Mouse (Mus musculus) midbrain, embryonic 12.5 days (tissue): ENCODE data around the gene Klhl31. TPM values are rescaled to one million over a fixed set of nuclear protein-coding genes. Genes with fewer than 3 reads are reported as not detected.

Experiments
- ATAC-seq: fragments of 200-750 bp; cut with Nextera tagmentation; 2 replicates; pipeline ENCODE4 v1.8.0; 2017; ENCODE audit warnings: low read depth, moderate TSS enrichment, moderate library complexity; ENCODE audit not compliant: low FRiP score
- H3K27ac ChIP-seq: fragments of 300-500 bp; sonication (generic); replicated peaks from 2 replicates; pipeline ENCODE4 v1.5.1; 2016; ENCODE audit warnings: mild to moderate bottlenecking
- H3K27me3 ChIP-seq: fragments of 300-500 bp; sonication (generic); 2 replicates; pipeline ENCODE4 v1.6.1; 2016; ENCODE audit warnings: mild to moderate bottlenecking
- H3K36me3 ChIP-seq: fragments of 300-500 bp; sonication (generic); 2 replicates; pipeline ENCODE4 v1.6.1; 2016
- H3K4me1 ChIP-seq: fragments of 300-500 bp; sonication (generic); 2 replicates; pipeline ENCODE4 v1.6.1; 2016
- H3K4me2 ChIP-seq: fragments of 300-500 bp; sonication (generic); replicated peaks from 2 replicates; pipeline ENCODE4 v1.6.1; 2016; ENCODE audit warnings: mild to moderate bottlenecking, moderate library complexity
- H3K4me3 ChIP-seq: fragments of 300-500 bp; sonication (generic); 2 replicates; pipeline ENCODE4 v1.5.1; 2016; ENCODE audit warnings: mild to moderate bottlenecking
- H3K9ac ChIP-seq: fragments of 300-500 bp; sonication (generic); replicated peaks from 2 replicates; pipeline ENCODE4 v1.6.1; 2016; ENCODE audit warnings: mild to moderate bottlenecking, moderate library complexity
- H3K9me3 ChIP-seq: fragments of 300-500 bp; sonication (generic); 2 replicates; pipeline ENCODE4 v1.6.1; 2016; ENCODE audit warnings: mild to moderate bottlenecking
- WGBS: fragments of 180-500 bp; shearing (Covaris S2); methylation state at CpG from one replicate; pipeline ENCODE4 v1.1.7; 2016; 5-methylcytosine and 5-hydroxymethylcytosine counted together
- polyA plus RNA-seq: library from polyadenylated mRNA; unstranded; fragments of >200 nt; fragmentation: Nextera tagmentation; extraction: Ambion mirVana; gene quantifications from 2 replicates; pipeline ENCODE4 v1.2.1, GENCODE M21; 2016

Gene Klhl31
- polyA plus RNA-seq, 1 experiment from 2014 or later: 0.09 TPM

- Histone ChIP-seq H3K4me2 (no peak overlapping the region), H3K4me1 (no peaks in the 10 kb centered on the region), H3K27ac (no peak overlapping the region), H3K4me3 (no peak overlapping the region), H3K9ac (no peak overlapping the region), H3K36me3 (no peaks in the 10 kb centered on the region), H3K27me3 (no peaks in the 10 kb centered on the region), H3K9me3 (no peaks in the 10 kb centered on the region)
- ATAC-seq: no peak
- 79% methylated on average over 5 of the region's 5 CpGs for whole genome bisulfite sequencing
Observed at GRCm38 (mm10) chr9:77629708-77630107, 6.6 kb upstream of the Klhl31 start.

GRCm38 (mm10) chr9:77630764-77631163, 5.5 kb upstream of the Klhl31 start:
- no peaks in the 10 kb centered on the region for H3K4me1 ChIP-seq
- H3K4me3 ChIP-seq: no peak overlapping the region
- H3K9me3 ChIP-seq: no peaks in the 10 kb centered on the region
- no peak overlapping the region for H3K27ac ChIP-seq
- ATAC-seq: no peak
- H3K36me3 ChIP-seq: no peaks in the 10 kb centered on the region
- WGBS: 80% methylated on average over 7 of the region's 7 CpGs
- H3K27me3 ChIP-seq: no peaks in the 10 kb centered on the region
- no peak overlapping the region for H3K9ac ChIP-seq
- no peak overlapping the region for H3K4me2 ChIP-seq

GRCm38 (mm10) chr9:77632432-77632831, 3.9 kb upstream of the Klhl31 start:
- Histone ChIP-seq H3K4me2 (no peak overlapping the region), H3K27me3 (no peaks in the 10 kb centered on the region), H3K4me1 (no peaks in the 10 kb centered on the region), H3K9me3 (no peaks in the 10 kb centered on the region), H3K27ac (no peak overlapping the region), H3K4me3 (no peak overlapping the region), H3K36me3 (no peaks in the 10 kb centered on the region), H3K9ac (no peak overlapping the region)
- no peak for ATAC-seq
- WGBS: 90% methylated on average over 3 of the region's 3 CpGs

GRCm38 (mm10) chr9:77636003-77636402, 297 bp upstream of the Klhl31 start:
- Histone ChIP-seq H3K4me3 (no peak overlapping the region), H3K9me3 (no peaks in the 10 kb centered on the region), H3K9ac (no peak overlapping the region), H3K27ac (no peak overlapping the region), H3K27me3 (no peaks in the 10 kb centered on the region), H3K4me2 (no peak overlapping the region), H3K4me1 (no peaks in the 10 kb centered on the region), H3K36me3 (no peaks in the 10 kb centered on the region)
- ATAC-seq: no peak
- WGBS: 90% methylated on average over 5 of the region's 5 CpGs

DNA sequence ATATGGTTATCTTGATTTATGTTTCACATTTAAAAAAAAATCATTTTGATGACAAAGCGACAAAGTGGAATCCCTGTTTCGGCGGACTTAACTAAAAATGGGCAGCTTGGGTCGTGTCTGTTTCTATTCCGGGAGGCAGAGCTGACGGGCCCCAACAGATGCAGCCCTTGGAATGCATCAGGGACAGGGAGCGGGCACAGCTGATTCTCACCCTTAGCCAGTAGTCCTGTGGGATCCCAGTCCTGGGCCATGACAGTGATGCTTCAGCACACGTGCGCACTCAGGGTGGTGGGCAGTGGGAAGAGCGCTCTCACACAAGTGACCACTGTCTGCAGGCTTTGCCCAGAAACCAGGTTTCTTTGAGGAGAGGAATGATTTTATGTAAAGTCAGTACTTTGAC, 1.1 kb downstream of the Klhl31 start:
- Histone ChIP-seq H3K27me3 (no peaks in the 10 kb centered on the region), H3K4me1 (no peaks in the 10 kb centered on the region), H3K4me2 (no peak overlapping the region), H3K9me3 (no peaks in the 10 kb centered on the region), H3K4me3 (no peak overlapping the region), H3K36me3 (no peaks in the 10 kb centered on the region), H3K9ac (no peak overlapping the region), H3K27ac (no peak overlapping the region)
- 84% methylated on average over 10 of the region's 10 CpGs for WGBS
- no peak for ATAC-seq

DNA sequence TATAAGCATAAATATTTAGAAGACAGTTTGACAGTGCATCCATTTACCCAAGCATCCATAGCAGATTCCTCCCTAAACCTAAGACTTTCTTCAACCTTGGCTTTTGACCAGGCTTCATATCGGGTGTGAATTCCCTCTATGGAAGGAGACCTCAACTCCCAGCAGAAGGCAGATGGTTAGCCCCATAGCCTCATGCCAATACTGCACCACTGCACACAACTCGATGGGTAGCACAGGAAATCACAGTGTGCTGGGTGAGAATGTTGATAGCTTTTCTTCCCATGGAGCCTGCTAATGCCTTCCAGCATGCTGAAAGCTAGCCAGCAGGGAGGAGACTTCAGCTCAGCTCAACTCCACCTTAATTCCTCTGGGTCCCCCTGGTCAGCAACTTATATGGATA, 8.9 kb downstream of the Klhl31 start:
- Histone ChIP-seq H3K4me2 (no peak overlapping the region), H3K4me3 (no peak overlapping the region), H3K36me3 (no peaks in the 10 kb centered on the region), H3K4me1 (no peaks in the 10 kb centered on the region), H3K27me3 (no peaks in the 10 kb centered on the region), H3K9me3 (no peaks in the 10 kb centered on the region), H3K27ac (no peak overlapping the region), H3K9ac (no peak overlapping the region)
- no peak for ATAC-seq
- WGBS: 79% methylated on average over 2 of the region's 2 CpGs

DNA sequence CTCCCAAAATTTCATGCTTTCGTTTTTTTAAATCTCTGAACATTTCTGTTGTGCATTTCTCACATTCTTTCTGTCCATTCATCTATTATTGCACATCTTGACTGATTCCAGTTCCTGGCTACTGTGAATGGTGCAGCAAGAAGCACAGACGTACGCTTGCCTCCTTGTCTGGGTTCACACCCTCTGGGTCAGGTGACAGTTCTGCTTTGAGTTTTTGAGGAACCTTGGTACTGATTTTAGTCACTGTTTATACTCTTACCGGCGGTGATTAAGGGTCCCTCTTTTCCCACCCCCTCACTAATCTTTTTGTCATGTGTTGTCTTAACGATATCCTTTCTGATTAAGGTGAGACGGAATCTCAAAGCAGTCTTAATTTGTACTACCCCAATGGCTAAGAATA, 15.5 kb downstream of the Klhl31 start:
- Histone ChIP-seq H3K9ac (no peak overlapping the region), H3K9me3 (no peaks in the 10 kb centered on the region), H3K4me1 (peaks cover 6% of the 10 kb centered on the region; the same call in 1 of the 2 replicates), H3K27me3 (peaks cover 14% of the 10 kb centered on the region), H3K4me2 (no peak overlapping the region), H3K36me3 (no peaks in the 10 kb centered on the region), H3K27ac (no peak overlapping the region), H3K4me3 (no peak overlapping the region)
- no peak for ATAC-seq
- WGBS: 75% methylated on average over 7 of the region's 7 CpGs

DNA sequence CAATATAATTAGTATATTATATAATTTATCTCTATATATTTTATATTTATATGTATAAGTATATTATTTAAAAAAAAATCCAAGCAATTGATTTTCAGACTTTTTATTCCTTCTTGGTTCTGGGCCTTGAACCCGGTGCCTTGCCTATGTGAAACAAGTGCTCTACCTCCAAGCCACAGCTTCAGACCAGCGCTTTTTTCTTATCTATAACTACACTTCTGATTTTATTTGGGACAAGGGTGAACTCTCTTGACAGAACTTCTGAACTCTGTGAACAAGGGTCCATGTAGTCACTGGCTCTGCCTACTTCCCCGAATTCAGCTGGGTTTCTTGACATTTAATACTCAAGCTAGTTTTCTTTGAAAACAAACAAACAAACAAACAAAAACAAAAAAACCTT, 17.6 kb downstream of the Klhl31 start:
- Histone ChIP-seq H3K36me3 (no peaks in the 10 kb centered on the region), H3K9me3 (no peaks in the 10 kb centered on the region), H3K4me3 (no peak overlapping the region), H3K27me3 (peaks cover 14% of the 10 kb centered on the region), H3K9ac (no peak overlapping the region), H3K4me2 (no peak overlapping the region), H3K27ac (no peak overlapping the region), H3K4me1 (peaks cover 6% of the 10 kb centered on the region; the same call in 1 of the 2 replicates)
- 89% methylated on average over 3 of the region's 3 CpGs for WGBS
- no peak for ATAC-seq

- ATAC-seq: peak; percentile 87
- WGBS: under 1% methylated on average over 81 of the region's 85 CpGs
Observed at GRCm38 (mm10) chr9:77655181-77655934, 19.1 kb downstream of the Klhl31 start.

GRCm38 (mm10) chr9:77655935-77656288, 19.6 kb downstream of the Klhl31 start:
- Histone ChIP-seq H3K27ac (no peak overlapping the region), H3K4me3 (peak overlapping the region; percentile 71), H3K27me3 (peaks cover 14% of the 10 kb centered on the region), H3K36me3 (no peaks in the 10 kb centered on the region), H3K9me3 (no peaks in the 10 kb centered on the region), H3K4me1 (peaks cover 6% of the 10 kb centered on the region; the same call in 1 of the 2 replicates), H3K4me2 (peak overlapping the region; percentile 100), H3K9ac (peak overlapping the region; percentile 64; the same call in 1 of the 2 replicates)
- WGBS: 0% methylated on average over 7 of the region's 7 CpGs
- ATAC-seq: peak; percentile 53

More at GRCm38 (mm10) chr9:77655181-77655934, 19.1 kb downstream of the Klhl31 start:
- H3K4me3 ChIP-seq: peak overlapping the region; percentile 71
- no peaks in the 10 kb centered on the region for H3K36me3 ChIP-seq
- H3K27me3 ChIP-seq: peaks cover 14% of the 10 kb centered on the region
- peak overlapping the region; percentile 64 for H3K9ac ChIP-seq
- no peak overlapping the region for H3K27ac ChIP-seq
- peaks cover 6% of the 10 kb centered on the region; the same call in 1 of the 2 replicates for H3K4me1 ChIP-seq
- no peaks in the 10 kb centered on the region for H3K9me3 ChIP-seq
- peak overlapping the region; percentile 100 for H3K4me2 ChIP-seq

DNA sequence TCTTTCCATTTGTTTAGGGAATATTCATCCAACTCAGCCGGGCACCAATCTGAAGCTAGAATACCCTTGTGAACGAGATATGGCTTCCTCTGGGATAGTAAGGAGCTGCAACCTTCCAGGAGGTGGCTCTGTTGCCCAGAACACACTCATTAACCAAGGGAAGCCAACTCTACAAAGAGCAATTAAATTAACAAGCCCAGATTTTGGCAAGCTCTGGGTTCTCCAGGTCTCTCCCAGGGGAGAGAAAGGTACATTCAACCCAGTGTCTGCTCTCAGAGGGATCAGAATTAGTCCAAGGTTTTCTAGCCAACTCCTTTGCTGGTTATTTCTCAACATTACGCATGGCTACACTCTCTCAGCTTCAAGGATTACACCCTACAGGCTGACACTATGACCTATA, 26.6 kb downstream of the Klhl31 start:
- no peak overlapping the region for H3K4me3 ChIP-seq

DNA sequence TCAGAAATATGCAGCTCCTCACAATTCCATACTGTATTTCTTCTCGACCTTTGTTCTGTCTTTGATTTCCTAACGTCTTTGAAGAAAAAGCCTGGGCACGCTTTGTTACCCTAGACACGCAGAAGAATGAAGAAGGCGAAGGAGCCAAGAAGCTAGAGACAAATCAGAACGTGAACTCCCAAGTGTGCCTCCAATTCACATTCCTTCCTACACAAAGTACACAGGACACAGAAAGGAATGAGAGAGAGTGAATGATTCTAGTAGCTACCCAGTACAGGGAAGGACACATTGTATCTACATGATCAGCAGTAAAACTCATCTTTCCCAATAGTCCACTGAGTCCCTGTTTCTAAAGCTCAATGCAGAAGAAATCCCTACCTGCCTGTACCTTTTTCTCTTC, 33.8 kb downstream of the Klhl31 start:
- H3K4me1 ChIP-seq: no peaks in the 10 kb centered on the region
- WGBS: 78% methylated on average over 6 of the region's 6 CpGs
- H3K27ac ChIP-seq: no peak overlapping the region
- ATAC-seq: no peak
- H3K27me3 ChIP-seq: no peaks in the 10 kb centered on the region
- no peaks in the 10 kb centered on the region for H3K36me3 ChIP-seq
- H3K4me2 ChIP-seq: no peak overlapping the region
- no peak overlapping the region for H3K9ac ChIP-seq
- H3K4me3 ChIP-seq: no peak overlapping the region
- 0 out of 2 replicates have a peak, but pooled peaks cover 6% of the 10 kb centered on the region for H3K9me3 ChIP-seq

More for the DNA sequence above, 26.6 kb downstream of the Klhl31 start:
- H3K27me3 ChIP-seq: no peaks in the 10 kb centered on the region
- WGBS: 72% methylated on average over 3 of the region's 3 CpGs
- H3K4me1 ChIP-seq: no peaks in the 10 kb centered on the region
- no peak for ATAC-seq
- no peak overlapping the region for H3K27ac ChIP-seq
- H3K9me3 ChIP-seq: no peaks in the 10 kb centered on the region
- H3K36me3 ChIP-seq: no peaks in the 10 kb centered on the region
- no peak overlapping the region for H3K9ac ChIP-seq
- H3K4me2 ChIP-seq: no peak overlapping the region

- no peaks in the 10 kb centered on the region for H3K36me3 ChIP-seq
- ATAC-seq: no peak
- no peak overlapping the region for H3K4me3 ChIP-seq
- no peak overlapping the region for H3K9ac ChIP-seq
- WGBS: 95% methylated on average over 5 of the region's 5 CpGs
- no peaks in the 10 kb centered on the region for H3K4me1 ChIP-seq
- no peak overlapping the region for H3K27ac ChIP-seq
- no peaks in the 10 kb centered on the region for H3K27me3 ChIP-seq
- 0 out of 2 replicates have a peak, but pooled peaks cover 6% of the 10 kb centered on the region for H3K9me3 ChIP-seq
- H3K4me2 ChIP-seq: no peak overlapping the region
Observed at GRCm38 (mm10) chr9:77671004-77671403, 34.7 kb downstream of the Klhl31 start.
